Mouse (Mus musculus) CH12.LX (cell line): ENCODE measurements at regions not wholly inside any gene's neighbourhood (a gene's known extent, or its start where the extent isn't known, plus 50 kb on each side); places are given as distances from the start of the nearest gene placed in this dataset.

Experiments
- DNase-seq: peaks from one replicate; pipeline ENCODE4 v3.0.0-alpha.2; 2013; ENCODE audit errors: extremely low read depth
- H3K27ac ChIP-seq: 2 replicates; pipeline ENCODE4 v1.5.1; 2012; ENCODE audit warnings: low read depth, mild to moderate bottlenecking, control low read depth, moderate library complexity; ENCODE audit not compliant: insufficient read depth
- H3K27me3 ChIP-seq: replicated peaks from 2 replicates; pipeline ENCODE3; 2012; ENCODE audit warnings: inconsistent platforms
- H3K36me3 ChIP-seq, 2 experiments: replicated peaks in 1 of 2; 2 replicates each; pipeline versions ENCODE3 to v1.6.1; 2012; ENCODE audit warnings: inconsistent platforms in 1 of 2, low read length in 1 of 2, mild to moderate bottlenecking in 1 of 2, mixed read lengths in 1 of 2, moderate library complexity in 1 of 2; ENCODE audit not compliant: control insufficient read depth in 1 of 2, insufficient read depth in 1 of 2
- H3K4me1 ChIP-seq, 2 experiments: 2 replicates each; pipeline ENCODE4 v1.6.1; 2012; ENCODE audit warnings: inconsistent platforms in 1 of 2, moderate library complexity in 1 of 2; ENCODE audit not compliant: insufficient read depth in 2 of 2, control insufficient read depth in 1 of 2
- H3K4me2 ChIP-seq: 2 replicates; pipeline ENCODE4 v1.6.1; 2012; ENCODE audit warnings: low read depth, mild to moderate bottlenecking, control low read depth; ENCODE audit not compliant: poor library complexity, insufficient read depth, severe bottlenecking
- H3K4me3 ChIP-seq, 3 experiments: fragments of 150-350 bp in 1 of 3; sonication (generic) in 1 of 3; replicated peaks in 1 of 3; 2 replicates each; pipeline versions ENCODE3 to v1.5.1; 2011 to 2012; ENCODE audit warnings: low read depth in 2 of 3, low read length in 2 of 3, mild to moderate bottlenecking in 2 of 3, moderate library complexity in 2 of 3, control low read depth in 1 of 3, improper control_type of control experiment in 1 of 3, inconsistent platforms in 1 of 3, mixed read lengths in 1 of 3; ENCODE audit not compliant: poor library complexity in 1 of 3
- H3K79me2 ChIP-seq: replicated peaks from 2 replicates; pipeline ENCODE4 v1.6.1; 2012; ENCODE audit warnings: mild to moderate bottlenecking, moderate library complexity; ENCODE audit not compliant: control insufficient read depth, poor library complexity, insufficient read depth, severe bottlenecking; ENCODE audit errors: extremely low read depth
- H3K9ac ChIP-seq: 2 replicates; pipeline ENCODE4 v1.6.1; 2012; ENCODE audit warnings: low read depth, mild to moderate bottlenecking, control low read depth, moderate library complexity; ENCODE audit not compliant: insufficient read depth
- H3K9me3 ChIP-seq: replicated peaks from 2 replicates; pipeline ENCODE3; 2012; ENCODE audit warnings: low read length, inconsistent platforms, mixed read lengths
- BHLHE40 ChIP-seq: IDR thresholded peaks from 2 replicates; pipeline ENCODE4 v1.6.1; 2011; ENCODE audit warnings: mild to moderate bottlenecking, low read depth, low read length, improper control_type of control experiment
- CHD1 ChIP-seq: IDR thresholded peaks from 2 replicates; pipeline ENCODE4 v1.6.1; 2012; ENCODE audit warnings: low read depth, low read length, improper control_type of control experiment, inconsistent platforms
- CHD2 ChIP-seq: IDR thresholded peaks from 2 replicates; pipeline ENCODE4 v1.6.1; 2011; ENCODE audit warnings: low read length, improper control_type of control experiment
- CTCF ChIP-seq, 2 experiments: IDR thresholded peaks in 1 of 2; conservative IDR thresholded peaks in 1 of 2; 2 replicates each; pipeline ENCODE4 v1.5.1; 2011 to 2012; ENCODE audit warnings: low read depth in 2 of 2, low read length in 2 of 2, improper control_type of control experiment in 1 of 2, inconsistent platforms in 1 of 2, mild to moderate bottlenecking in 1 of 2, moderate library complexity in 1 of 2
- E2F4 ChIP-seq: IDR thresholded peaks from 2 replicates; pipeline ENCODE4 v1.6.1; 2011; ENCODE audit warnings: low read depth, low read length, improper control_type of control experiment; ENCODE audit not compliant: insufficient replicate concordance
- ELF1 ChIP-seq: IDR thresholded peaks from 2 replicates; pipeline ENCODE4 v1.6.1; 2014; ENCODE audit warnings: low read depth, mild to moderate bottlenecking, inconsistent platforms, low read length, improper control_type of control experiment
- EP300 ChIP-seq: IDR thresholded peaks from 2 replicates; pipeline ENCODE4 v1.6.1; 2011; ENCODE audit warnings: low read length, improper control_type of control experiment
- ETS1 ChIP-seq: conservative IDR thresholded peaks from 2 replicates; pipeline ENCODE4 v1.6.1; 2012; ENCODE audit warnings: low read depth, mild to moderate bottlenecking, inconsistent platforms, low read length, improper control_type of control experiment, moderate library complexity
- GABPA ChIP-seq: IDR thresholded peaks from 2 replicates; pipeline ENCODE4 v1.6.1; 2012; ENCODE audit warnings: low read depth, low read length, improper control_type of control experiment, inconsistent platforms; ENCODE audit not compliant: insufficient replicate concordance
- HCFC1 ChIP-seq: IDR thresholded peaks from 2 replicates; pipeline ENCODE4 v1.6.1; 2012; ENCODE audit warnings: low read depth, mild to moderate bottlenecking, inconsistent platforms, low read length, improper control_type of control experiment
- IRF4 ChIP-seq: IDR thresholded peaks from 2 replicates; pipeline ENCODE4 v1.6.1; 2014; ENCODE audit warnings: low read depth, mild to moderate bottlenecking, inconsistent platforms, low read length, improper control_type of control experiment
- JUN ChIP-seq: IDR thresholded peaks from 2 replicates; pipeline ENCODE4 v1.6.1; 2011; ENCODE audit warnings: low read depth, mild to moderate bottlenecking, low read length, improper control_type of control experiment, moderate library complexity; ENCODE audit not compliant: insufficient read depth
- MAX ChIP-seq: IDR thresholded peaks from 2 replicates; pipeline ENCODE4 v1.6.1; 2011; ENCODE audit warnings: low read length, improper control_type of control experiment
- MAZ ChIP-seq: IDR thresholded peaks from 2 replicates; pipeline ENCODE4 v1.6.1; 2012; ENCODE audit warnings: low read depth, mild to moderate bottlenecking, inconsistent platforms, low read length, improper control_type of control experiment, moderate library complexity
- MEF2A ChIP-seq: IDR thresholded peaks from 2 replicates; pipeline ENCODE4 v1.6.1; 2014; ENCODE audit warnings: low read depth, mild to moderate bottlenecking, inconsistent platforms, low read length, improper control_type of control experiment, borderline replicate concordance
- MXI1 ChIP-seq: IDR thresholded peaks from 2 replicates; pipeline ENCODE4 v1.6.1; 2011; ENCODE audit warnings: mild to moderate bottlenecking, low read depth, low read length, improper control_type of control experiment
- POLR2AphosphoS2 ChIP-seq: IDR thresholded peaks from 2 replicates; pipeline ENCODE4 v1.6.1; 2011; ENCODE audit warnings: low read depth, low read length, improper control_type of control experiment
- USF1 ChIP-seq: IDR thresholded peaks from 2 replicates; pipeline ENCODE4 v1.6.1; 2014; ENCODE audit warnings: low read depth, mild to moderate bottlenecking, inconsistent platforms, low read length, improper control_type of control experiment
- ZC3H11A ChIP-seq: IDR thresholded peaks from 2 replicates; pipeline ENCODE4 v1.6.1; 2012; ENCODE audit warnings: low read depth, mild to moderate bottlenecking, inconsistent platforms, low read length, improper control_type of control experiment
- dilution Hi-C: fragments of 300-500 bp; cut with MboI; formaldehyde crosslinking; loops from 2 replicates; pipeline ENCODE4 v1.14.3; 2020; ENCODE audit warnings: low sequenced_read_pairs; ENCODE audit not compliant: extremely low pct_unique_long_range_greater_than_20kb, extremely low pct_ligation_motif_present
- in situ Hi-C: fragments of 300-500 bp; cut with MboI; formaldehyde crosslinking; loops from 3 replicates; pipeline ENCODE4 v1.14.3; 2019; ENCODE audit warnings: low sequenced_read_pairs, low pct_ligation_motif_present, low pct_unique_long_range_greater_than_20kb, mixed read lengths

- dilution Hi-C loops (no loop called here), in situ Hi-C loops (no loop called here)
- Histone ChIP-seq H3K79me2 (no peaks in the 10 kb centered on the region), H3K9me3 (peaks cover 38% of the 10 kb centered on the region), H3K27ac (no peak overlapping the region), H3K4me1 (no peaks in the 10 kb centered on the region), H3K4me3 (no peak overlapping the region), H3K4me2 (no peak overlapping the region), H3K27me3 (no peaks in the 10 kb centered on the region), H3K9ac (no peak overlapping the region), H3K36me3 (no peaks in the 10 kb centered on the region)
- no peak for DNase-seq
- TF ChIP-seq E2F4 (no peak), EP300 (no peak), MXI1 (no peak), HCFC1 (no peak), CHD2 (no peak), BHLHE40 (no peak), ELF1 (no peak), IRF4 (no peak), ETS1 (no peak), POLR2AphosphoS2 (no peak), MEF2A (no peak), GABPA (no peak)
These were observed 667.6 kb downstream of the Epha7 start for GRCm38 (mm10) chr4:29480384-29481092.

GRCm38 (mm10) chr4:29481093-29481715 lies 668.3 kb downstream of the Epha7 start:
- DNase-seq, result no peak
- dilution Hi-C loops (no loop called here), in situ Hi-C loops (no loop called here)
- H3K9ac ChIP-seq, result no peak overlapping the region
- no peak overlapping the region for H3K4me3 ChIP-seq
- no peaks in the 10 kb centered on the region for H3K36me3 ChIP-seq
- H3K9me3 ChIP-seq, result peaks cover 38% of the 10 kb centered on the region
- H3K4me2 ChIP-seq, result no peak overlapping the region
- no peaks in the 10 kb centered on the region for H3K27me3 ChIP-seq
- no peaks in the 10 kb centered on the region for H3K79me2 ChIP-seq
- no peak overlapping the region for H3K27ac ChIP-seq
- TF ChIP-seq ETS1, result no peak
- TF ChIP-seq CTCF (conservative IDR thresholded peaks at IDR 0.05 in 1 of 2, IDR thresholded peaks at IDR 0.05 in 1 of 2; ENCODE audit: low read depth in 2 of 2, low read length in 2 of 2), result no peak
- no peak for TF ChIP-seq GABPA
- TF ChIP-seq MAZ, result no peak
- no peak for TF ChIP-seq CHD1
- no peak for TF ChIP-seq E2F4
- no peak for TF ChIP-seq EP300
- TF ChIP-seq BHLHE40, result no peak
- no peak for TF ChIP-seq MEF2A
- no peak for TF ChIP-seq JUN
- TF ChIP-seq USF1, result no peak
- TF ChIP-seq MAX, result no peak
- TF ChIP-seq ZC3H11A, result no peak
- H3K4me1 ChIP-seq, result no peaks in the 10 kb centered on the region
